Mouse (Mus musculus): Measurements from ENCODE around the gene Gm6685. TPM values are rescaled to one million over a fixed set of nuclear protein-coding genes. Genes with fewer than 3 reads are reported as not detected.
"Not testable (repeated sequence)": the region's sequence is repeated elsewhere in the genome, so short reads cannot be mapped to it uniquely, and the experiment has no call there.

Gene Gm6685
- 0.28 TPM in 1 of 2 replicates, not detected in the other for polyA plus RNA-seq (2015; fragmentation: Nextera tagmentation; extraction: Ambion mirVana)

DNA sequence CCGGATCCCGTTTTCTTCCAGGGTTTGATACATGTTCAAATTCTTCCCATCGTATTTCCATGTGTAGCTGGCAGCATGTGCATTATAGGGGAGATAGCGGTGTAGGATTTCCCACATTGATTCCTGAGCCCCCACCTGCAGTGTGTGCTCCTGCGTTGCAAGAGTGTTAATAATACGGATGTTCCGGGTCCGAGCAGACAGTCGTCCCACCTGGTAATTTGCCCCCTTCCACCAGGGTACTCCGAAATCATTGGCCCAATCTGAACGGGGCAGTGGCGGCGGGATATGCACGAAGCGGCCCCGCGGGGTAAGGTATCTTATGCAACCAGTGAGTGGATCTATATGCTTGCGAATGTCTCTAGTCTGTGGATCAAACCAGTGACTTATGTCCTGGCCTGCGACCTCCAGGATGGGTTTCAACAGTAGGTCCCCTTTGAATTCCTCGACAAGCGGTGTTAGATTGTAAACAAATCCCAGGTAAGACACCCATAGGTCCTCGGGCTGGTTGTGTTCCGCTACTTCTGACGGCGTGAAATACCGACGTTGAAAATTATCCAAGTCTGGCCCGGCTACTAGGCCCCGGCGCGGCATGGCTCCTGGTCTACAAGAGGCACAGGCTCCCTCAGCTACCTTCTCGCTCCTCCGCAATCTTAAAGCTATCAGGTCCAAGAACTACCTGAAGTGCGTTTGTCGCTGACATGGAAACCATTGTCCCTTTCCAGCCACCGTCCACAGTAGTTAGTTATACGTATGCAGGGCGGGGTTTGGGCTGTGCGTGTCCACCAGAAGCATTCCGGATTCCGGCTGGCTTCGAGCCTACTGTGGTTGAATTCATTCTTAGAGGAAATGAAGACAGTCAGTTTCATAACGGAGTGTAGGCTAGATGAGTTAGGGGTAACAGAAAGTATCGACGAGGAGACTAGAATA, at the start of gene Gm6685:
Gm6685 (minus strand) TSS at position 644 of the 927 bp plus-strand sequence.
- H3K9ac ChIP-seq; H3K9me3 ChIP-seq; ATAC-seq (replicated peaks); H3K27me3 ChIP-seq (replicated peaks); H3K4me1 ChIP-seq; H3K27ac ChIP-seq; H3K36me3 ChIP-seq (replicated peaks); H3K4me3 ChIP-seq; H3K4me2 ChIP-seq: not testable (repeated sequence)
- 94% methylated on average over 45 of the region's 45 CpGs for WGBS

DNA sequence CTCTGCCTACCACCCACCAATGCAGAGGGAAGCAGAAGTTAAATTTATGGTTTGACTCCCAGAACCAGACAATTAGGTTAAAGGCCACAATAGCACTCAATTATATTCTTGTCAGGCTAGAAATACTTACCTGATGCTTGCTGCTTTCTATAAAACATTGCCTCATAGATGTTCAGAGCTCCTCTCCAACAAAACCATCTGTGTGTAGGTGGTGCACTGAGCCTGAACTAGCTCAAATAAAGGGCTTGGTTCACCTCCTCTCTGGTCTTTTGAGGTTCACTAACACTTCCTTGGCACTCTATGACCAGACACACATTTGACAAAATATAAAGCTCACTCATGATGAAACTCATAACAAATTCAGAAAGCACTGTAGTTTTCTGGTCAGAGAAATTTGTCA, 36.2 kb upstream of the Gm6685 start:
- no peak for ATAC-seq (replicated peaks)
- Histone ChIP-seq H3K27me3 (replicated peaks) (no peaks in the 10 kb centered on the region), H3K36me3 (replicated peaks) (no peaks in the 10 kb centered on the region), H3K9me3 (peaks cover 2% of the 10 kb centered on the region; the same call in 1 of the 2 replicates), H3K9ac (no peak overlapping the region), H3K4me1 (no peaks in the 10 kb centered on the region), H3K4me2 (no peak overlapping the region), H3K27ac (no peak overlapping the region), H3K4me3 (no peak overlapping the region)

DNA sequence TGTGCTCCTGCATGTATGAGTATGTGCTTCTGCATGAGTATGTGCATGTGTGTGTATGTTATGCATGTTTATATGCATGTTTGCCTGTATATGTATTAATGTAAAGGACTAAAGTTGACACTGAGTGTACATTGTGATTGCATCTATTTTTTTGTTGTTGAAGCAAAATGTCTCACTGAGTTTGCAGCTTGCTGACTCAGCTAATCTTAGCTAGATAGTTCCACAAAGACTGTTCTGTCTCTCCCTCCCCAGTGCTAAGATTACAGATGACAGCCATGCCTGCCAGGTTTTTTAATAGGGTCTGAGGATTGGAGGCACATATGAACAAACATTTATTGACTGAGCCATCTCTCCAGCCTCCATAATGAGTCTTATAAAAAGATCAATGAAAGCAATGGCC, 35.0 kb upstream of the Gm6685 start:
- Histone ChIP-seq H3K9me3 (peaks cover 2% of the 10 kb centered on the region; the same call in 1 of the 2 replicates), H3K9ac (no peak overlapping the region), H3K4me3 (no peak overlapping the region), H3K36me3 (replicated peaks) (no peaks in the 10 kb centered on the region), H3K4me2 (no peak overlapping the region), H3K4me1 (no peaks in the 10 kb centered on the region), H3K27me3 (replicated peaks) (no peaks in the 10 kb centered on the region), H3K27ac (no peak overlapping the region)
- no peak for ATAC-seq (replicated peaks)

DNA sequence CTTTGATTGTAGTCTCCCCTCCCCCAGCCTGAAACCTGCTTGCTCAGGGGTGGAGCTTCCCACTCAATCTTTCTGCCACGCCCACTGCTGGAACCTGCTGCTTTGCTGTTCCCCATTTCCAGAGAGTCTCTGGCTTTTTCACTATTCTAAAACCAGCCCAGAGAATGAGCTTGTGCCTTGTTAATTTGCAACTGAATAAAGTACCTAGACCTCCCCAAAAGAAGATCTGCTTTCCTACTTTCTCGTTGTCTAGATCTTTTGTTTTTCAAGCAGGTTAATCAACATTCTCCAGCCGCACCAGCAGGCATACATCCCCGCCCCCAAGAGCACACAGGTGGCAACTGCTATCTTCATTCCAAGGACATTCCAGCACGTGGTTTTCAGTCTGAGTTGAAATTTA, 31.7 kb upstream of the Gm6685 start:
- not testable (repeated sequence) for H3K9ac ChIP-seq; H3K36me3 ChIP-seq (replicated peaks); H3K4me3 ChIP-seq; H3K27me3 ChIP-seq (replicated peaks); ATAC-seq (replicated peaks); H3K9me3 ChIP-seq; H3K4me1 ChIP-seq; H3K4me2 ChIP-seq; H3K27ac ChIP-seq
- WGBS, result 76% methylated on average over 5 of the region's 5 CpGs

DNA sequence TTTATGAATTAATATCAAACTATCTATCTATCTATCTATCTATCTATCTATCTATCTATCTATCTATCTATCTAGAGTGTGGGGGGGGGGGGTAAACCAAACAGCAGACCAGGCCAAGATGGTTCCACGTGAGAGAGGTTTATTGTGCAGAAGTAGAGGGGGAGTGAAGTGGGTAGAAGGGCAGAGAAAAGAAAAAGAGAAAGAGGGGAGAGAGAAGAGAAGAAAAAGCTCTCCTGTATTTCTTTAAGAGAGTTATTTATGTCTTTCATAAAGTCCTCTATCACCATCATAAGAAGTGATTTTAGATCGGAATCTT, 26.2 kb upstream of the Gm6685 start:
- Histone ChIP-seq H3K9me3 (no peaks in the 10 kb centered on the region), H3K4me1 (peaks cover 11% of the 10 kb centered on the region), H3K36me3 (replicated peaks) (no peaks in the 10 kb centered on the region), H3K4me2 (peak overlapping the region; percentile 65), H3K9ac (peak overlapping the region; percentile 46), H3K27ac (peak overlapping the region; percentile 71), H3K4me3 (peak overlapping the region; percentile 39), H3K27me3 (replicated peaks) (no peaks in the 10 kb centered on the region)
- 39% methylated on average over 2 of the region's 2 CpGs for WGBS
- ATAC-seq (replicated peaks), result peak; percentile 48

DNA sequence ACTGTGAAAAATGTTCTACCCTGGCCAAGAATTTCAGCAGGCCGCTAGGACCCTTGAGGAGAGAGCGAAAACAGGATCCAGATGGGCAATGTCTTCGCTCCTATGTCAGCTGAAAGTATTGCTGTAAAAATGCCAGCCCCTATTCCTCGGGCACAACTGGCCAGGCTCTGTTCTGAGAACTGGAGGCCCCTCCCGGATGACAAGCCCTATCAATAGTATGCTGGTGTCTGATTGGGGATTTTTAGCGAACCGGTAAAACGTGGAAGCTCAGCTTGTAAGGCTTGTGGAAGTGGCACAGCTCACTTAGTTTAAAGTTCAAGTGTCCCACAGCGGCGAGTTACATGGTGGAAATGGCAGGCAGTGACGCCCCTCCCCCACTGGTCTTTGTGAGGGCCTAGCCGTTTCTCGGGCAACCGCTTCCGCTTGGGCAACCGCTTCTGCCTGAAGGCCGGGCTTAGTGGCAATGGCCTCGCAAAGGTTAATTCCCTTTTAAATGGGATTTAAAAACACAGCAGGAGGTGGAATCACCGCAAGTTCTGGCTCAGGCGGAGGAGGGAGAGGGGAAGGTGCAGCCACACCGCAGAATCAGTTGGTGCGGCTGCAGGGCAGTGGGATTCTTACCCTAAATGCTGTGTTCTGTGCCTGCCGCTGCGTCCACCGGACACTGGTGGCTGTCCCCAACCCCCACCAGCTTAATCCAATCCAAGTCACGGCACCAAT, 25.7 kb upstream of the Gm6685 start:
- Histone ChIP-seq H3K27me3 (replicated peaks) (no peaks in the 10 kb centered on the region), H3K9ac (peak overlapping the region; percentile 46), H3K4me2 (peak overlapping the region; percentile 65), H3K27ac (peak overlapping the region; percentile 71), H3K4me1 (peaks cover 11% of the 10 kb centered on the region), H3K4me3 (peak overlapping the region; percentile 39), H3K36me3 (replicated peaks) (no peaks in the 10 kb centered on the region), H3K9me3 (no peaks in the 10 kb centered on the region)
- ATAC-seq (replicated peaks), result peak; percentile 96
- WGBS, result 2% methylated on average over 26 of the region's 26 CpGs

DNA sequence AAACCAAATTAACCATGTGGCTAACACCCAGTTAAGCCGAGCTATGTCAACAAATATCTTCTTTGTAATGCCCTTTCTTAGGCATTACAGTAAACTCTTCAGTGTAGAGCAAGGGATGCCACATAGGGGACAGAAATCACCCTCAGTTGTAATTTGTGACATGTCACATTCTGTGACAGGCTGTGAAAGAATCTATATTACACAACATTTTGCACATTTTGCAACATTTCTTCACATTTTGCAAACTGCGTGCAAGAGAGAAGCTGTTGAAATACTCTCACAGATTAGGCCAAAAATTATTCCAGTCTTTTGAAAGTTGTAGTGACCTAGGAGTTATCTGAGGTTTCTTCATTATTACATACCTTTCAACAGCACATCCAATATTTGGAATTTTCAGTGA, 3.8 kb upstream of the Gm6685 start:
- Histone ChIP-seq H3K9me3 (no peaks in the 10 kb centered on the region), H3K4me1 (no peaks in the 10 kb centered on the region), H3K36me3 (replicated peaks) (no peaks in the 10 kb centered on the region), H3K4me2 (no peak overlapping the region), H3K9ac (no peak overlapping the region), H3K27me3 (replicated peaks) (no peaks in the 10 kb centered on the region), H3K27ac (no peak overlapping the region), H3K4me3 (no peak overlapping the region)
- no peak for ATAC-seq (replicated peaks)
- WGBS, result 95% methylated on average over 2 of the region's 2 CpGs

DNA sequence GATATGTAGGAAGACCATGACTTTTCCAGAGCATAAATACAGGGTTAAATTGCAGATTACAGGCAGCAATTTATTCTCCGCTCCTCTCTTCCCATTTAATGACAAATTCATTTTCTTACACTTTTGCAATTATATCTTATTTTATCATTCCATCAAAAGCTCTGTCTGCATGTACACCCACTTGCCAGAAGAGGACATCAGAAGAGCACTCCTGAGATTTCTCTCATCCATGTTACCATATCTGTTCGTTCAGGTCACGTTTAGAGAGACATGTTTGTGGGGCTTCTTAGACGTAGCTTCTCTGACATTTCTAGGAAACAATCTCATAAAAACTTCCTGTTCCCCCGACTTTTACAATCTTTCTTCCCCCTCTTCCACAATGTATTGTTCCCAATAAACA, 2.2 kb upstream of the Gm6685 start:
- H3K27ac ChIP-seq, result no peak overlapping the region

DNA sequence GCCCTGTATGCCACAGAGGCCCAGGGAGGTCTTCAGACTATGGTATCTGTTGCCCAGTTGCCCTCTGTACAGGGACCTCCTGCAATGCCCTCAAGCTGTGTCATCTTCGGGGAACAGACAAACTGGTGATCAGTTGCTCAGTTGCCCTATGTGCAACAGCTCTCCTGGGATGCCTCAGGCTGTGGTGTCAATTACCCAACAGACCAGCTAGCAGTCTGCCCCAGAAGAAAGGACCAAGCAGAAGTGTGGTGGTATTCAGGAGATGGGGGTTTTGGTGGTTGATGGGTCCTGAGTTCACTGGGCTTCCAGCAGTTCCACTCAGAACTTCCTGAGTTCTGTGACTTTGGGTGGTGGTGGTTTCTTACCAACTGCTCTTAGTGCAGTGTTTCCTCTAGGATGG, 11.8 kb downstream of the Gm6685 start:
- no peaks in the 10 kb centered on the region for H3K36me3 ChIP-seq (replicated peaks)
- no peak for ATAC-seq (replicated peaks)
- no peaks in the 10 kb centered on the region for H3K9me3 ChIP-seq
- H3K4me1 ChIP-seq, result no peaks in the 10 kb centered on the region
- H3K4me3 ChIP-seq, result no peak overlapping the region
- H3K4me2 ChIP-seq, result no peak overlapping the region
- H3K27ac ChIP-seq, result no peak overlapping the region
- 94% methylated on average over 1 of the region's 1 CpGs for WGBS
- H3K27me3 ChIP-seq (replicated peaks), result no peaks in the 10 kb centered on the region
- no peak overlapping the region for H3K9ac ChIP-seq

More for the DNA sequence above, 2.2 kb upstream of the Gm6685 start:
- Histone ChIP-seq H3K36me3 (replicated peaks) (no peaks in the 10 kb centered on the region), H3K9ac (no peak overlapping the region), H3K27me3 (replicated peaks) (no peaks in the 10 kb centered on the region), H3K4me2 (no peak overlapping the region), H3K4me3 (no peak overlapping the region), H3K4me1 (no peaks in the 10 kb centered on the region), H3K9me3 (no peaks in the 10 kb centered on the region)
- WGBS, result 73% methylated on average over 5 of the region's 5 CpGs
- no peak for ATAC-seq (replicated peaks)

DNA sequence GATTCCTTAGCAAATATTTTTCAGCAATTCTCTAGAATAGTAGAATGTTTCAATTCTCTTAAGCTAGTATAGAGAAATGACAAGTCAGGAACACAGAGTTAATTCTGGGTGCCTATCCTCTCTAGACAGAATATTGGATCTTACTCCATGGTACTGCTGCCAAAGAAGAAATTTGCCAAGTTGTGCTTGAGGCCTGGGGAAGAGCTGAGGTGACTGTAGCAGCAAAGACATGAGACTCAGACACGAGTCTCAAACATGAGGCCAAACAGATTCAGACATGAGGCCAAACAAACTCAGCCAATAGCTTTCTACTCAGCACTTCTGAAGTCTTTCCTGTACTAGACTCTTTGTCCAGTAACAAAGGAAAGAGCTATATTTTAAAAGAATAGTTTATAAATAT, 26.3 kb downstream of the Gm6685 start:
- H3K4me1 ChIP-seq, result no peaks in the 10 kb centered on the region
- WGBS, result 72% methylated on average over 1 of the region's 1 CpGs
- no peaks in the 10 kb centered on the region for H3K27me3 ChIP-seq (replicated peaks)
- no peak overlapping the region for H3K4me2 ChIP-seq
- H3K4me3 ChIP-seq, result no peak overlapping the region
- H3K9me3 ChIP-seq, result no peaks in the 10 kb centered on the region
- no peak overlapping the region for H3K27ac ChIP-seq
- no peaks in the 10 kb centered on the region for H3K36me3 ChIP-seq (replicated peaks)
- H3K9ac ChIP-seq, result no peak overlapping the region
- ATAC-seq (replicated peaks), result no peak

DNA sequence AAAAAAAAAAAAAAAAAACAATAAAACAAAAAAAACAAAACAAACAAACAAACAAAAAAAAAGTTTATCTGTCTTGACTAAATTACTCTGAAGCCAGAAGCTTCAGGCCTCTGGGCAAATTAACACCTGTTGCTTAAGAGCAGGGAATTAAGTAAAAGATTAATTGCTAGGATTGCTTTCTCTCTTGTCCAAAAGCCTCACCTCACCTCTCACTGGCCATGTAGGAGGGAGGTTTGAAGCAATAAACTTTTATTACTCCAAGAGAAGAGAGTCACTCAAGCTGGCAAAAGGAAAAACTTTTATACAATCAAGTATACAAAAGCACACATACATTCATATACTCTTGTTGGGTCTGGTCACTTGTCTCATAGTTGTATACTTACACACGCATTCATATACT, 31.9 kb downstream of the Gm6685 start:
- Histone ChIP-seq H3K4me2 (no peak overlapping the region), H3K27me3 (replicated peaks) (no peaks in the 10 kb centered on the region), H3K4me3 (no peak overlapping the region), H3K4me1 (no peaks in the 10 kb centered on the region), H3K36me3 (replicated peaks) (no peaks in the 10 kb centered on the region), H3K9ac (no peak overlapping the region), H3K27ac (no peak overlapping the region), H3K9me3 (no peaks in the 10 kb centered on the region)
- WGBS, result 93% methylated on average over 1 of the region's 1 CpGs
- ATAC-seq (replicated peaks), result no peak

DNA sequence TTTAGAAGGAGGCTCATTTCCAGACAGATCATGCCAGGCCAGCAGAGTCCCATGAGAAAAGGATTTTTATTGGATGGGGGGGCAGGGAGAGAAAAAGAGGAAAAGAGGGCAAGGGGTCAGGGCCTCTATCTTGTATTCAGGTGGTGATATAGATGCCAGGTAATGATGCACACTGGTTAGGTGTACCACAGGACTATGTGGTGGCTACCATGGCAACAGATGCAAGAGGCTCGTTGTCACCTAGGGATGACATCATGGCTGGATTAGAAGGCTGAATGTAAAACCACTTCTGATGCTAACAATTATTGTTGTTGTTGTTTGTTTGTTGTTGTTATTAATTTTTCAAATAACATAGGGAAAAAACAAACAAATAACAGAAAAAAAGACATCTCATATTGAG, 49.2 kb downstream of the Gm6685 start:
- 78% methylated on average over 1 of the region's 1 CpGs for WGBS
- 0 out of 2 replicates have a peak, but pooled peaks have one; percentile 70 for ATAC-seq (replicated peaks)
- H3K9ac ChIP-seq, result no peak overlapping the region

More for the DNA sequence above, 49.2 kb downstream of the Gm6685 start:
- Histone ChIP-seq H3K36me3 (replicated peaks) (no peaks in the 10 kb centered on the region), H3K4me3 (no peak overlapping the region), H3K27ac (no peak overlapping the region), H3K4me2 (no peak overlapping the region), H3K4me1 (no peaks in the 10 kb centered on the region), H3K27me3 (replicated peaks) (no peaks in the 10 kb centered on the region), H3K9me3 (no peaks in the 10 kb centered on the region)
